Mouse (Mus musculus) myocyte (in vitro differentiated cells): ENCODE measurements at regions not wholly inside any gene's neighbourhood (a gene's known extent, or its start where the extent isn't known, plus 50 kb on each side); places are given as distances from the start of the nearest gene placed in this dataset.

Source experiments
- H3K27me3 ChIP-seq: one replicate; pipeline ENCODE4 v1.6.1; 2011; ENCODE audit not compliant: control insufficient read depth, insufficient read depth, insufficient read length
- H3K36me3 ChIP-seq: one replicate; pipeline ENCODE4 v1.6.1; 2011; ENCODE audit not compliant: control insufficient read depth, insufficient read depth
- H3K4me2 ChIP-seq: one replicate; pipeline ENCODE4 v1.6.1; 2011; ENCODE audit warnings: low read depth, control low read depth
- H3K4me3 ChIP-seq: one replicate; pipeline ENCODE4 v1.5.1; 2011; ENCODE audit warnings: mild to moderate bottlenecking, control low read depth, moderate library complexity
- H3K79me2 ChIP-seq: one replicate; pipeline ENCODE4 v1.6.1; 2011; ENCODE audit not compliant: control insufficient read depth, insufficient read depth
- H3ac ChIP-seq: one replicate; pipeline ENCODE4 v1.6.1; 2011; ENCODE audit not compliant: control insufficient read depth, insufficient read length
- CEBPB ChIP-seq: IDR thresholded peaks from 2 replicates; pipeline ENCODE4 v1.6.1; 2011; ENCODE audit warnings: mild to moderate bottlenecking, moderate library complexity; ENCODE audit not compliant: poor library complexity, insufficient read depth, severe bottlenecking
- E2F4 ChIP-seq: IDR thresholded peaks from one replicate; pipeline ENCODE4 v1.6.1; 2011; ENCODE audit warnings: mild to moderate bottlenecking, control low read depth, moderate library complexity; ENCODE audit not compliant: insufficient read depth
- MAX ChIP-seq: IDR thresholded peaks from one replicate; pipeline ENCODE4 v1.6.1; 2011; ENCODE audit warnings: low read depth, mild to moderate bottlenecking, control low read depth
- MYOD1 ChIP-seq, 3 experiments: IDR thresholded peaks; one replicate each; pipeline ENCODE4 v1.6.1; 2011; ENCODE audit warnings: control low read depth in 2 of 3, low read depth in 2 of 3, mild to moderate bottlenecking in 2 of 3, moderate library complexity in 1 of 3; ENCODE audit not compliant: insufficient read length in 2 of 3, control insufficient read depth in 1 of 3
- MYOG ChIP-seq, 3 experiments: IDR thresholded peaks; one replicate each; pipeline ENCODE4 v1.6.1; 2011; ENCODE audit warnings: control low read depth in 2 of 3, low read depth in 2 of 3, mild to moderate bottlenecking in 2 of 3; ENCODE audit not compliant: insufficient read length in 2 of 3, control insufficient read depth in 1 of 3, insufficient read depth in 1 of 3
- POLR2A ChIP-seq: IDR thresholded peaks from one replicate; pipeline ENCODE4 v1.6.1; 2011; ENCODE audit warnings: low read depth, mild to moderate bottlenecking, control low read depth, moderate library complexity; ENCODE audit not compliant: insufficient read length
- POLR2AphosphoS2 ChIP-seq: IDR thresholded peaks from one replicate; pipeline ENCODE4 v1.6.1; 2011; ENCODE audit warnings: low read depth, control low read depth; ENCODE audit not compliant: insufficient read length
- REST ChIP-seq: IDR thresholded peaks from one replicate; pipeline ENCODE4 v1.6.1; 2011; ENCODE audit warnings: mild to moderate bottlenecking, control low read depth, moderate library complexity; ENCODE audit not compliant: insufficient read depth, insufficient read length
- SRF ChIP-seq: IDR thresholded peaks from one replicate; pipeline ENCODE4 v1.6.1; 2011; ENCODE audit warnings: low read depth; ENCODE audit not compliant: control insufficient read depth, insufficient read length
- TCF12 ChIP-seq: IDR thresholded peaks from one replicate; pipeline ENCODE4 v1.6.1; 2011; ENCODE audit warnings: mild to moderate bottlenecking, control low read depth; ENCODE audit not compliant: poor library complexity, insufficient read depth, severe bottlenecking
- TCF3 ChIP-seq: IDR thresholded peaks from one replicate; pipeline ENCODE4 v1.6.1; 2011; ENCODE audit warnings: low read depth, control low read depth; ENCODE audit not compliant: insufficient read length
- USF1 ChIP-seq: IDR thresholded peaks from one replicate; pipeline ENCODE4 v1.6.1; 2011; ENCODE audit warnings: low read depth, mild to moderate bottlenecking, control low read depth, moderate library complexity

DNA sequence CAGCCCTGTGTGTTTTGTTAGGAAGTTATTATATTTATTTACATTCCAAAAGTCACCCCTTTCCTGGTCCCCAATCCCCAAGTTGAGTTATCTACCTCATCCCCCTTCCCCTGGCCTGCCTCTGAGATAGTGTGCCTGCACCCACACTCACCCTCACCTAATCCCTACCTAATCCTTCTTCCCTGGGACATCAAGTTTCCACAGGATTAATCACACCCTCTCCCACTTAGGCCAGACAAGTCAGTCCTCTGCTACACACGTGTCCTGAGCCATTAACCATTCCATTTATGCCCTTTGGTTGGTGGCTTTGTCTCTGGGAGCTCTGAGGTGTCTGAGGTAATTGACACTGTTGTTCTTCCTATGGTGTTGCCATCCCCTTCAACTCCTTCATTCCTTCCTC is 396.1 kb upstream of the Cdh18 start:
- no peak overlapping the region for H3K4me2 ChIP-seq
- no peak overlapping the region for H3K4me3 ChIP-seq
- no peaks in the 10 kb centered on the region for H3K79me2 ChIP-seq
- H3ac ChIP-seq, result no peak overlapping the region
- H3K27me3 ChIP-seq, result no peaks in the 10 kb centered on the region
- H3K36me3 ChIP-seq, result no peaks in the 10 kb centered on the region
- no peak for TF ChIP-seq CEBPB
- TF ChIP-seq TCF3, result no peak
- no peak for TF ChIP-seq MYOG (IDR thresholded peaks at IDR 0.05; ENCODE audit: control insufficient read depth in 1 of 3, insufficient read depth in 1 of 3, insufficient read length in 2 of 3, low read depth in 2 of 3)
- no peak for TF ChIP-seq TCF12
- no peak for TF ChIP-seq USF1
- no peak for TF ChIP-seq REST
- TF ChIP-seq MYOD1 (IDR thresholded peaks at IDR 0.05; ENCODE audit: control insufficient read depth in 1 of 3, insufficient read length in 2 of 3, low read depth in 2 of 3), result no peak
- TF ChIP-seq MAX, result no peak
- no peak for TF ChIP-seq E2F4
- no peak for TF ChIP-seq POLR2AphosphoS2
- TF ChIP-seq SRF, result no peak
- no peak for TF ChIP-seq POLR2A

- Histone ChIP-seq H3K27me3 (no peaks in the 10 kb centered on the region), H3K4me3 (no peak overlapping the region), H3ac (no peak overlapping the region), H3K36me3 (no peaks in the 10 kb centered on the region), H3K4me2 (no peak overlapping the region), H3K79me2 (no peaks in the 10 kb centered on the region)
- TF ChIP-seq MYOD1 (IDR thresholded peaks at IDR 0.05; ENCODE audit: control insufficient read depth in 1 of 3, insufficient read length in 2 of 3, low read depth in 2 of 3) (no peak), REST (no peak), CEBPB (no peak), MAX (no peak), TCF12 (no peak)
Measured at GRCm38 (mm10) chr15:22170302-22170701, 378.5 kb upstream of the Cdh18 start.

DNA sequence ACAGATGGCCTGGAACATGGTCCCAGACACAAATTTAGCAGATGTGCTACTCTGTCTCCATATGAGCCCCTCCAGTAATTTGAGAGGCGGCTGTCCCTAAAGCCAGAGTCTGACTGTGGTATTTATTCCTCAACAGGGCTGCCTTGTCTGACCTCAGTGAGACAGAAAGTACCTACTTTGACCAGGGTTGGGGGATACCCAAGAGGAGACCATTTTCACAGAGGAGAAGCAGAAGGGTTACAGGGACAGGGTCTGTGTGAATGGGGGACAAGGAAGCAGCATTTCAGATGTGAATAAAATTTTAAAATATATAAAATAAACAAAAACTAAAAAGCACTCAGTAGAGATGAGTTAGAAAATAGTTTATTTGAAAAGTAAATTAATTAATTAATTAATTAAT is 339.8 kb upstream of the Cdh18 start:
- Histone ChIP-seq H3K4me2 (no peak overlapping the region), H3K27me3 (no peaks in the 10 kb centered on the region), H3K79me2 (no peaks in the 10 kb centered on the region), H3K36me3 (no peaks in the 10 kb centered on the region), H3K4me3 (no peak overlapping the region), H3ac (no peak overlapping the region)
- TF ChIP-seq MYOG (IDR thresholded peaks at IDR 0.05; ENCODE audit: control insufficient read depth in 1 of 3, insufficient read depth in 1 of 3, insufficient read length in 2 of 3, low read depth in 2 of 3), result no peak
- TF ChIP-seq TCF12, result no peak
- TF ChIP-seq TCF3, result no peak
- no peak for TF ChIP-seq POLR2AphosphoS2
- TF ChIP-seq POLR2A, result no peak
- no peak for TF ChIP-seq MAX
- no peak for TF ChIP-seq USF1
- no peak for TF ChIP-seq SRF
- TF ChIP-seq E2F4, result no peak
- TF ChIP-seq CEBPB, result no peak
- no peak for TF ChIP-seq MYOD1 (IDR thresholded peaks at IDR 0.05; ENCODE audit: control insufficient read depth in 1 of 3, insufficient read length in 2 of 3, low read depth in 2 of 3)
- TF ChIP-seq REST, result no peak

GRCm38 (mm10) chr15:22232629-22233028 is 316.2 kb upstream of the Cdh18 start:
- no peak overlapping the region for H3K4me3 ChIP-seq
- TF ChIP-seq TCF12 (no peak), POLR2AphosphoS2 (no peak), USF1 (no peak), MYOG (IDR thresholded peaks at IDR 0.05; ENCODE audit: control insufficient read depth in 1 of 3, insufficient read depth in 1 of 3, insufficient read length in 2 of 3, low read depth in 2 of 3) (no peak), E2F4 (no peak), REST (no peak), TCF3 (no peak), MAX (no peak), MYOD1 (IDR thresholded peaks at IDR 0.05; ENCODE audit: control insufficient read depth in 1 of 3, insufficient read length in 2 of 3, low read depth in 2 of 3) (no peak)
- H3K4me2 ChIP-seq, result no peak overlapping the region
- H3ac ChIP-seq, result no peak overlapping the region
- no peaks in the 10 kb centered on the region for H3K27me3 ChIP-seq
- no peaks in the 10 kb centered on the region for H3K36me3 ChIP-seq
- H3K79me2 ChIP-seq, result no peaks in the 10 kb centered on the region

DNA sequence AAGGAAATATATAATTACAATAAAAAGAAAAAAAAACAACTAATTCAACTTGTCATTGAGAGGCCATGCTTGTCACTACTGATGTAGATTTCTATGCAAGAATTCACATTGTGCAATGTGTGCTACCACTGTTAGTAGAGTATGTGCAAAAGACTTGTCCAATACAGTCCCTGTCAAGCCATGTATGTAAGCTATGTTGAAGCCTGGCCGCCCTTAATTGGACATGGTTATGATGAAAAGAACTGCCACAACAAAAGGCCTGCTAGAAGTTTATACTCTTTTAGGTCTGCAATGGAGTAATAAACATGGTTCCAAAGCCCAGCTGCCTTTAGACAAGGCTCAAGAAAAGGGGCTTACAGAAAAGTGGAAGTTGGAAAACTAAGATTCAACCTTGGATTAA is 267.9 kb upstream of the Cdh18 start:
- H3K27me3 ChIP-seq, result no peaks in the 10 kb centered on the region
- H3K4me3 ChIP-seq, result no peak overlapping the region

More for the DNA sequence above, 267.9 kb upstream of the Cdh18 start:
- Histone ChIP-seq H3ac (no peak overlapping the region), H3K4me2 (no peak overlapping the region), H3K79me2 (no peaks in the 10 kb centered on the region), H3K36me3 (no peaks in the 10 kb centered on the region)
- TF ChIP-seq TCF3 (no peak), USF1 (no peak), MYOG (IDR thresholded peaks at IDR 0.05; ENCODE audit: control insufficient read depth in 1 of 3, insufficient read depth in 1 of 3, insufficient read length in 2 of 3, low read depth in 2 of 3) (no peak), POLR2A (no peak), MYOD1 (IDR thresholded peaks at IDR 0.05; ENCODE audit: control insufficient read depth in 1 of 3, insufficient read length in 2 of 3, low read depth in 2 of 3) (no peak), REST (no peak), CEBPB (no peak), SRF (no peak), E2F4 (no peak), POLR2AphosphoS2 (no peak), TCF12 (no peak), MAX (no peak)
